In the genomic region with DNA sequence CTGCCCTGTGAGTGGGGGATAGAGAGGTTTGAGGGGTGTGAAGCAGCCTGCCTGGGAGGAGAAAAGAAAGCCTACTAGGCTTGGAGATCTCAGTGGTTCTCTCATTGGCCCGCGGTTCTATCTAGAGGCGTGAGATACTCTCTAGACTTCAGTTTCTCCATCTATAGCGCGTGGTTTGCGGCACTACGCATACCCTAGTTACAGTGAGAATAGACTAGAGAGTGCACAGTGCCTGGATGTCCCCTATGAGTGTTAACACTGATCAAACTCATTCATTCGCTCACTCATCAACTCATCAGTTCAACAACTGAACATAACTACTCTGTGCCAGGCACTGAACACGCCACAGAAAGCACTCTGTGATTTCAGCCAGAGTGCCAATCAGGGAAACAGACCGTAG, we compare ENCODE assay signal across 14 mouse cellular contexts. TPM values are rescaled to one million over a fixed set of nuclear protein-coding genes. Genes with fewer than 3 reads are reported as not detected.
DNase-seq lines count a peak whose midpoint lies in the region; ATAC-seq lines count a peak whose summit lies in the region.
"Had no signal": no experiment of that assay in that cellular context is flagged by ENCODE, and none has a peak within 500 bp of the region (broad histone marks: within the 10 kb centered on the region; RNA-seq: fewer than 3 reads in every experiment).

No protein-coding gene starts in this region.

- peaks cover 12% of the 10 kb centered on the region for H3K4me1 ChIP-seq in hindbrain, embryonic 11.5 days (replicated peaks; ENCODE audit: control insufficient read depth, insufficient read depth, low read length)
- peaks cover 63% of the 10 kb centered on the region for H3K4me1 ChIP-seq in midbrain, embryonic 15.5 days

- ATAC-seq in hindbrain, embryonic 11.5 days (ENCODE audit: low FRiP score) = no peak
- ATAC-seq in midbrain, embryonic 15.5 days (replicated peaks) = no peak
- ATAC-seq in erythroblast, adult 5-6 weeks (replicated peaks; ENCODE audit: low FRiP score, poor library complexity, severe bottlenecking) = no peak
- ATAC-seq: activated CD4-positive, CD25-positive, alpha-beta regulatory T cell, adult 4 months; inflammation-experienced regulatory T-cells, adult 6 months; lung, postnatal 0 days had no signal

- H3K27me3 ChIP-seq in hindbrain, embryonic 11.5 days (ENCODE audit: control insufficient read depth, insufficient read depth, low read length) = no peaks in the 10 kb centered on the region
- no peaks in the 10 kb centered on the region for H3K27me3 ChIP-seq in midbrain, embryonic 15.5 days (replicated peaks)

- H3K9ac ChIP-seq in hindbrain, embryonic 11.5 days (ENCODE audit: low read depth, low read length) = 0 out of 2 replicates have a peak overlapping the region, but pooled peaks have one; percentile 12
- no peak overlapping the region for H3K9ac ChIP-seq in midbrain, embryonic 15.5 days
- H3K9ac ChIP-seq: stomach, embryonic 15.5 days had no signal

- no peaks in the 10 kb centered on the region for H3K9me3 ChIP-seq in hindbrain, embryonic 11.5 days (ENCODE audit: control insufficient read depth, low read length)
- no peaks in the 10 kb centered on the region for H3K9me3 ChIP-seq in midbrain, embryonic 15.5 days
- H3K9me3 ChIP-seq: stomach, embryonic 15.5 days had no signal

- H3K4me2 ChIP-seq in hindbrain, embryonic 11.5 days (replicated peaks; ENCODE audit: low read depth, low read length) = peak overlapping the region; percentile 20
- peak overlapping the region; percentile 87 for H3K4me2 ChIP-seq in midbrain, embryonic 15.5 days
- H3K4me2 ChIP-seq: stomach, embryonic 15.5 days had no signal

- H3K4me3 ChIP-seq in hindbrain, embryonic 11.5 days (ENCODE audit: low read depth, low read length) = no peak overlapping the region
- no peak overlapping the region for H3K4me3 ChIP-seq in midbrain, embryonic 15.5 days
- H3K4me3 ChIP-seq: stomach, embryonic 15.5 days had no signal

- H3K27ac ChIP-seq in hindbrain, embryonic 11.5 days (ENCODE audit: low read depth, low read length) = peak overlapping the region; percentile 94
- H3K27ac ChIP-seq in midbrain, embryonic 15.5 days = peak overlapping the region; percentile 81
- H3K27ac ChIP-seq: stomach, embryonic 15.5 days had no signal

- WGBS in hindbrain, embryonic 11.5 days = 78% methylated on average over 10 of the region's 10 CpGs
- WGBS in midbrain, embryonic 15.5 days = 78% methylated on average over 10 of the region's 10 CpGs

- DNase-seq in cerebellum, adult 8-10 months = peak; percentile 18
- no peak for DNase-seq in cerebellum, adult 9-11 months
- peak; percentile 39 for DNase-seq in brain, adult 2 months (ENCODE audit: low read depth, low spot score)
- no peak for DNase-seq in hindbrain, embryonic 11.5 days (ENCODE audit: low spot score)
- DNase-seq in kidney, adult 11 months = no peak
- no peak for DNase-seq in MN1 (ENCODE audit: low spot score)
- DNase-seq: gastrocnemius, postnatal 14 days had no signal

- H3K36me3 ChIP-seq in hindbrain, embryonic 11.5 days (ENCODE audit: control insufficient read depth, insufficient read depth, low read length) = no peaks in the 10 kb centered on the region
- H3K36me3 ChIP-seq in midbrain, embryonic 15.5 days (replicated peaks) = 0 out of 2 replicates have a peak, but pooled peaks cover 3% of the 10 kb centered on the region
- H3K36me3 ChIP-seq: stomach, embryonic 15.5 days had no signal

RNA-seq across cellular contexts. Expression of gene Ttyh1, which starts 3.6 kb away (rescaled TPM):
- 61.0 and 66.6 TPM in 2 replicates for polyA plus RNA-seq in hindbrain, embryonic 11.5 days (2014; fragmentation: Nextera tagmentation; extraction: Ambion mirVana)
- polyA plus RNA-seq in midbrain, embryonic 15.5 days (2015; fragmentation: Nextera tagmentation; extraction: Ambion mirVana) = 115 and 144 TPM in 2 replicates
- total RNA-seq in erythroblast, adult 5-6 weeks (2015; ENCODE audit: low replicate concordance) = not detected in 2 replicates
- total RNA-seq in erythroblast, adult 5-6 weeks (2017; ENCODE audit: low replicate concordance) = 0.28 and 3.0 TPM in 2 replicates
- total RNA-seq: common myeloid progenitor, adult 5-6 weeks had no signal

RNA-seq across cellular contexts. Expression of gene Leng8, which starts 14.1 kb away (rescaled TPM):
- 45.3 and 54.4 TPM in 2 replicates for polyA plus RNA-seq in hindbrain, embryonic 11.5 days (2014; fragmentation: Nextera tagmentation; extraction: Ambion mirVana)
- polyA plus RNA-seq in midbrain, embryonic 15.5 days (2015; fragmentation: Nextera tagmentation; extraction: Ambion mirVana) = 102 and 104 TPM in 2 replicates
- total RNA-seq in erythroblast, adult 5-6 weeks (2015; ENCODE audit: low replicate concordance) = 147 and 153 TPM in 2 replicates
- total RNA-seq in erythroblast, adult 5-6 weeks (2017; ENCODE audit: low replicate concordance) = 144 and 160 TPM in 2 replicates

RNA-seq across cellular contexts. Expression of gene Leng9, which starts 27.4 kb away (rescaled TPM):
- polyA plus RNA-seq in hindbrain, embryonic 11.5 days (2014; fragmentation: Nextera tagmentation; extraction: Ambion mirVana) = 1.9 TPM in 2 replicates
- 5.2 and 6.0 TPM in 2 replicates for polyA plus RNA-seq in midbrain, embryonic 15.5 days (2015; fragmentation: Nextera tagmentation; extraction: Ambion mirVana)
- total RNA-seq in erythroblast, adult 5-6 weeks (2015; ENCODE audit: low replicate concordance) = not detected in 2 replicates
- total RNA-seq in erythroblast, adult 5-6 weeks (2017; ENCODE audit: low replicate concordance) = 0.77 and 1.7 TPM in 2 replicates

RNA-seq across cellular contexts. Expression of gene Cdc42ep5, which starts 41.9 kb away (rescaled TPM):
- 19.9 and 20.7 TPM in 2 replicates for polyA plus RNA-seq in hindbrain, embryonic 11.5 days (2014; fragmentation: Nextera tagmentation; extraction: Ambion mirVana)
- 6.2 and 6.4 TPM in 2 replicates for polyA plus RNA-seq in midbrain, embryonic 15.5 days (2015; fragmentation: Nextera tagmentation; extraction: Ambion mirVana)
- not detected in 2 replicates for total RNA-seq in erythroblast, adult 5-6 weeks (2015; ENCODE audit: low replicate concordance)
- not detected in 2 replicates for total RNA-seq in erythroblast, adult 5-6 weeks (2017; ENCODE audit: low replicate concordance)
- polyA plus RNA-seq: activated CD4-positive, CD25-positive, alpha-beta regulatory T cell, adult 4 months; inflammation-experienced regulatory T-cells, adult 6 months had no signal

RNA-seq across cellular contexts. Expression of gene Lair1, which starts 59.8 kb away (rescaled TPM):
- 2.6 and 3.0 TPM in 2 replicates for polyA plus RNA-seq in hindbrain, embryonic 11.5 days (2014; fragmentation: Nextera tagmentation; extraction: Ambion mirVana)
- 1.7 and 1.9 TPM in 2 replicates for polyA plus RNA-seq in midbrain, embryonic 15.5 days (2015; fragmentation: Nextera tagmentation; extraction: Ambion mirVana)
- total RNA-seq in erythroblast, adult 5-6 weeks (2015; ENCODE audit: low replicate concordance) = 16.5 and 25.6 TPM in 2 replicates
- 9.6 and 13.4 TPM in 2 replicates for total RNA-seq in erythroblast, adult 5-6 weeks (2017; ENCODE audit: low replicate concordance)

Comparison
In these comparisons a context has a peak if more than half of its experiments do, and no peak if none do; other contexts are left out.
1. DNase-seq: peak in cerebellum, adult 8-10 months (single experiment) and brain, adult 2 months (single experiment); none in cerebellum, adult 9-11 months (single experiment), hindbrain, embryonic 11.5 days (single experiment), kidney, adult 11 months (single experiment) and MN1 (single experiment).